Mouse (Mus musculus): ENCODE data around the gene Gcn1l1. TPM values are rescaled to one million over a fixed set of nuclear protein-coding genes. Genes with fewer than 3 reads are reported as not detected.

The Gcn1l1 gene
- polyA plus RNA-seq, 1 experiment from 2014 or later, result 62.4 TPM

GRCm38 (mm10) chr5:115522981-115523499, 42.0 kb upstream of the Gcn1l1 start:
- Histone ChIP-seq H3K36me3 (ENCODE audit: control insufficient read depth, insufficient read depth, low read length) (no peaks in the 10 kb centered on the region), H3K4me3 (ENCODE audit: low read depth, low read length) (no peak overlapping the region), H3K9me3 (ENCODE audit: control insufficient read depth, low read length) (no peaks in the 10 kb centered on the region), H3K27me3 (ENCODE audit: control insufficient read depth, insufficient read depth, low read length) (no peaks in the 10 kb centered on the region), H3K9ac (ENCODE audit: low read length) (no peak overlapping the region), H3K4me2 (ENCODE audit: low read depth, low read length, severe bottlenecking) (no peak overlapping the region), H3K4me1 (replicated peaks; ENCODE audit: control insufficient read depth, insufficient read depth, low read length) (peaks cover 12% of the 10 kb centered on the region), H3K27ac (ENCODE audit: low read depth, low read length) (peak overlapping the region; percentile 1; the same call in 1 of the 2 replicates)
- DNase-seq (ENCODE audit: low spot score), result no peak
- ATAC-seq (replicated peaks; ENCODE audit: low FRiP score), result no peak
- WGBS, result 80% methylated on average over 15 of the region's 15 CpGs

DNA sequence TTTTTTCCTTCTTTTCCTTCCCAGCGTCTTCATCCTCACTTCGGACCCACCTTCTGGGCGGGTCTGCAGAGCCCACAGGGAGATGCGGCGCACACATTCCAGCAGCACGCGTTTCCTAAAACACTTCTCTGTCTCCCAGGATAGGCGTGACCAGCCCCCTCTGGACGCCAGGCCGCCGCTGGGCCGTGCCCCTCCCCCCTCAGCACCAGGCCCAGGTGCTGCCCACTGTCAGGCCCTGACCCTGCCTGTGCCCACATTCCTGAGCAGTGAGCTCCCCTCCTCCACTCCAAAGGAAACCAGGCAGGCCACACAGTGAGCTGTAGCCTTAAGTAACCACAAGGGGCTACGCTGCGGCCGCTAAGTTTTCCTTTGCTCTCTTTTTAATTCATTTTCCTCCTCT, 41.1 kb upstream of the Gcn1l1 start:
- DNase-seq (ENCODE audit: low spot score) (no peak), ATAC-seq (replicated peaks; ENCODE audit: low FRiP score) (no peak)
- H3K9me3 ChIP-seq (ENCODE audit: control insufficient read depth, low read length), result no peaks in the 10 kb centered on the region
- peaks cover 12% of the 10 kb centered on the region for H3K4me1 ChIP-seq (replicated peaks; ENCODE audit: control insufficient read depth, insufficient read depth, low read length)
- 0 out of 2 replicates have a peak overlapping the region, but pooled peaks have one; percentile 11 for H3K4me2 ChIP-seq (ENCODE audit: low read depth, low read length, severe bottlenecking)
- no peak overlapping the region for H3K27ac ChIP-seq (ENCODE audit: low read depth, low read length)
- no peaks in the 10 kb centered on the region for H3K27me3 ChIP-seq (ENCODE audit: control insufficient read depth, insufficient read depth, low read length)
- no peaks in the 10 kb centered on the region for H3K36me3 ChIP-seq (ENCODE audit: control insufficient read depth, insufficient read depth, low read length)
- 6% methylated on average over 15 of the region's 15 CpGs for WGBS
- no peak overlapping the region for H3K9ac ChIP-seq (ENCODE audit: low read length)
- no peak overlapping the region for H3K4me3 ChIP-seq (ENCODE audit: low read depth, low read length)

DNA sequence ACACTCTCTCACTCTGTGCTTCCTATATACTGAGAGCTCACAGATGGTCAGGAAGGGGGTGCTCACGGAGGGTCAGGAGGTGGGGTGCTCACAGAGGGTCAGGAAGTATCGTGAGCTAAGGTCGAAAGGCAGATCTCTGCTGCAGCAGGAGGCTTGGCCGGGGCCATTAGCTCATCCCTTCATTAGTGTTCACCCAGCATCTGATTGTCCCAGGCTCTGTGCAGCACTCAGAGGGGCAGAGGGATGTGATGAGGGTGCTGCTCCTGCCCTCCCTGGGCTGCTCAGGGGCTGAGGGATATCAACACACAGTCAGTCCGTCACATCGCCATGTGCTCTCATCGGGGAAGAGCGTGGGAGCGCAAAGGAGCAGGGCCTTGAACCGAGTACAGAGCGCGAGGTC, 40.6 kb upstream of the Gcn1l1 start:
- DNase-seq (ENCODE audit: low spot score) (no peak), ATAC-seq (replicated peaks; ENCODE audit: low FRiP score) (no peak)
- Histone ChIP-seq H3K9me3 (ENCODE audit: control insufficient read depth, low read length) (no peaks in the 10 kb centered on the region), H3K27me3 (ENCODE audit: control insufficient read depth, insufficient read depth, low read length) (no peaks in the 10 kb centered on the region), H3K4me3 (ENCODE audit: low read depth, low read length) (no peak overlapping the region), H3K9ac (ENCODE audit: low read length) (no peak overlapping the region), H3K36me3 (ENCODE audit: control insufficient read depth, insufficient read depth, low read length) (no peaks in the 10 kb centered on the region), H3K4me1 (replicated peaks; ENCODE audit: control insufficient read depth, insufficient read depth, low read length) (peaks cover 12% of the 10 kb centered on the region), H3K27ac (ENCODE audit: low read depth, low read length) (no peak overlapping the region), H3K4me2 (ENCODE audit: low read depth, low read length, severe bottlenecking) (0 out of 2 replicates have a peak overlapping the region, but pooled peaks have one; percentile 11)
- WGBS, result 54% methylated on average over 12 of the region's 12 CpGs

DNA sequence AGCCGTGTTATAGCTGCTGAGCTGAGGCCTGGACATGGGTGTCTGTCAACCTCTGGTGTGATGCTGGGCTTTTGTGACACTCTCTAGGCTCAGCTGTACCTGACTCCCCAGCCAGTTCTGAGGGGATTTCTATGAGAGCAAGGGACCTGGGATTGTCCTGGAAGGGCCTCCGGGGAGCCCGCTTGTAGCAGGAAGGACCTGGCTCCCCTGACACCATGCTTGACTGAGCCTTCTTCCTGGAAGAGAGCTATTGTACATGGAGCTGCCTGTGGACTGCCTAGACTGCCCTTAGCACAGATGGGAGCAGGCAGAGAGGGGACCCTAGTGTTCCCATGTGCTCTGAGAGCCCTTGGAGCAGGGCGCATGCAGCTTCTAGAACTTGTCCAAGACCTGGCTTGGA, 39.6 kb upstream of the Gcn1l1 start:
- H3K36me3 ChIP-seq (ENCODE audit: control insufficient read depth, insufficient read depth, low read length), result no peaks in the 10 kb centered on the region
- WGBS, result 92% methylated on average over 4 of the region's 4 CpGs
- no peaks in the 10 kb centered on the region for H3K27me3 ChIP-seq (ENCODE audit: control insufficient read depth, insufficient read depth, low read length)
- no peak overlapping the region for H3K4me2 ChIP-seq (ENCODE audit: low read depth, low read length, severe bottlenecking)
- no peak overlapping the region for H3K27ac ChIP-seq (ENCODE audit: low read depth, low read length)
- peaks cover 12% of the 10 kb centered on the region for H3K4me1 ChIP-seq (replicated peaks; ENCODE audit: control insufficient read depth, insufficient read depth, low read length)
- DNase-seq (ENCODE audit: low spot score), result no peak
- H3K9ac ChIP-seq (ENCODE audit: low read length), result no peak overlapping the region
- H3K9me3 ChIP-seq (ENCODE audit: control insufficient read depth, low read length), result no peaks in the 10 kb centered on the region
- no peak for ATAC-seq (replicated peaks; ENCODE audit: low FRiP score)
- H3K4me3 ChIP-seq (ENCODE audit: low read depth, low read length), result no peak overlapping the region

DNA sequence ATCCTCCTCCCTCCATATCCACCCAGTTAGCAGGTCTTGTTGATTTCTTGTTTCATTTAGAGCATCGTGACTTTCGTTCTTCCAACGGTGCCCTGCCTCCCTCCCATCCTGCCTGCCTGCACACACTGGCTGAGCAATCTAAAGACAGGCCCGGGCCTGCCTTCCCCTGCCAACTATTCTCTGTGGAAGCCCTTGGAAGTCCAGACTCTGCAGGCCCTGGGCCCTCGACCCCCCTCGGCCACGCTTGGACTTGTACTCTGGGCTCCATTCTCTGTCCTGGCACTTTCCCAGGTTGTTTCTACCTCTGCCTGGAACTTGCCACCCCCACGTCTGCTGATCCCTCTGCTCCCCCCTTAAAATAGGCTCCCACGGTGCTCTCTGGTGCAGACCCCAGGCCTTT, 39.1 kb upstream of the Gcn1l1 start:
- Histone ChIP-seq H3K9me3 (ENCODE audit: control insufficient read depth, low read length) (no peaks in the 10 kb centered on the region), H3K27me3 (ENCODE audit: control insufficient read depth, insufficient read depth, low read length) (no peaks in the 10 kb centered on the region), H3K4me3 (ENCODE audit: low read depth, low read length) (no peak overlapping the region), H3K4me1 (replicated peaks; ENCODE audit: control insufficient read depth, insufficient read depth, low read length) (peaks cover 12% of the 10 kb centered on the region), H3K27ac (ENCODE audit: low read depth, low read length) (no peak overlapping the region), H3K4me2 (ENCODE audit: low read depth, low read length, severe bottlenecking) (no peak overlapping the region), H3K9ac (ENCODE audit: low read length) (no peak overlapping the region), H3K36me3 (ENCODE audit: control insufficient read depth, insufficient read depth, low read length) (no peaks in the 10 kb centered on the region)
- ATAC-seq (replicated peaks; ENCODE audit: low FRiP score), result no peak
- DNase-seq (ENCODE audit: low spot score), result no peak
- WGBS, result 83% methylated on average over 9 of the region's 9 CpGs

DNA sequence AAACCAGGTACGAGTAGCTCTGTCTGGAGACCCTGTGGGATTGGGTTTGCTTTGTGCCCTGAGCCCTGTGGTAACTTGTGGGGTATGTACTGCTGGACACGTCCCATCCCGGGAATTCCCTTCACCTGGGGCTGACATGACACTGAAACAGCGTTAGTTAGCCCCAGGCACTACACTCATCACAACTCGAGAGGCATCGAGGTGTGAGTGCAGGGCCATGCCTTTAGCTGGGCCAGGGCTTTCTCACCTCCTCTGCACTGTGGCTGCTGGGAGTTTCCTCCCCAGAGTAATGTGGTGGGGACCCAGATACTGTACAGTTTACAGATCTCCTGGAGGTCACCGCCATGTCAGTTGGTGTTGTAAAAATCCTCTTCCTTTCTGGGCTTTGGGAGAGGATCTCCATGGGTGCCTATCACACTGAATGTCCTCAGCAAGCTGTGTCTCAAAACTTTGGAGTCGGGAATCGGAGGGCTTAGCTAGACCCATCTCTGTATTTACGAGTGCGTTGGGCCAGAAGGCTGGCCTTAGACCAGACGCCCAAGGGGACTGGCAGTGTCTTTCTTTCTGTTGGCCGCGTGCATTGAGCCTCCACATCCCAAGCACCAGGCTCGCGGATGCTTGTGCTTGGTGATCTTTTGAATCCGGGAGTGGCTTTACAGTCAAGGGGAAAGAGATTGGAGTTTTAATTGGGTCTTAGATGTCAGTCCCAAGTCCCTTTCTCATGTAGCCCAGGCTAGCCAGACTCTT, 38.4 kb upstream of the Gcn1l1 start:
- DNase-seq (ENCODE audit: low spot score) (no peak), ATAC-seq (replicated peaks; ENCODE audit: low FRiP score) (no peak)
- no peak overlapping the region for H3K9ac ChIP-seq (ENCODE audit: low read length)
- H3K9me3 ChIP-seq (ENCODE audit: control insufficient read depth, low read length), result no peaks in the 10 kb centered on the region
- H3K4me1 ChIP-seq (replicated peaks; ENCODE audit: control insufficient read depth, insufficient read depth, low read length), result peaks cover 16% of the 10 kb centered on the region
- no peak overlapping the region for H3K4me3 ChIP-seq (ENCODE audit: low read depth, low read length)
- H3K27ac ChIP-seq (ENCODE audit: low read depth, low read length), result no peak overlapping the region
- H3K36me3 ChIP-seq (ENCODE audit: control insufficient read depth, insufficient read depth, low read length), result no peaks in the 10 kb centered on the region
- no peak overlapping the region for H3K4me2 ChIP-seq (ENCODE audit: low read depth, low read length, severe bottlenecking)
- no peaks in the 10 kb centered on the region for H3K27me3 ChIP-seq (ENCODE audit: control insufficient read depth, insufficient read depth, low read length)
- WGBS, result 84% methylated on average over 17 of the region's 17 CpGs

DNA sequence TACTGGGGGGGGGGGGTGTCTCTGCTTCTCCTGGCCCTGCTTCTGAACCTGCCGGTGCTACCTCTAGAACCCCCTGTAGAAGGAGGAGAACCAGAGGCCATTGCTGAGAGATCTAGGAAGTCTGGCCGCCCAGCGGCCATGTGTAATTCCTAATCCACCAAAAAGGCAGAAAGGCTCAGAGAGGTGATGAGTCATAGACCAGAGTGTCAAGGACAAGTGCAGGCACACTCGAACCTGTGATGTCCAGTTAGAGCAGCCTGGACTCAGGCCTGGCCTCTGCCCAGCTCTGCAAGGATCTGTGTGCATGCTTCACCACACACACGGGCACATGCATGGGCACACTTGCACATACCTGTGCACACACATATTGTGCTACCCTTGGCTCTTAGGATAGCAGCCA, 36.9 kb upstream of the Gcn1l1 start:
- no peaks in the 10 kb centered on the region for H3K27me3 ChIP-seq (ENCODE audit: control insufficient read depth, insufficient read depth, low read length)
- H3K9me3 ChIP-seq (ENCODE audit: control insufficient read depth, low read length), result no peaks in the 10 kb centered on the region
- H3K27ac ChIP-seq (ENCODE audit: low read depth, low read length), result no peak overlapping the region
- 89% methylated on average over 5 of the region's 5 CpGs for WGBS
- no peak overlapping the region for H3K9ac ChIP-seq (ENCODE audit: low read length)
- peaks cover 18% of the 10 kb centered on the region for H3K4me1 ChIP-seq (replicated peaks; ENCODE audit: control insufficient read depth, insufficient read depth, low read length)
- no peak overlapping the region for H3K4me2 ChIP-seq (ENCODE audit: low read depth, low read length, severe bottlenecking)
- no peaks in the 10 kb centered on the region for H3K36me3 ChIP-seq (ENCODE audit: control insufficient read depth, insufficient read depth, low read length)
- ATAC-seq (replicated peaks; ENCODE audit: low FRiP score) (no peak), DNase-seq (ENCODE audit: low spot score) (no peak)
- H3K4me3 ChIP-seq (ENCODE audit: low read depth, low read length), result no peak overlapping the region

GRCm38 (mm10) chr5:115529364-115529741, 35.7 kb upstream of the Gcn1l1 start:
- no peaks in the 10 kb centered on the region for H3K9me3 ChIP-seq (ENCODE audit: control insufficient read depth, low read length)
- no peak overlapping the region for H3K4me2 ChIP-seq (ENCODE audit: low read depth, low read length, severe bottlenecking)
- no peaks in the 10 kb centered on the region for H3K36me3 ChIP-seq (ENCODE audit: control insufficient read depth, insufficient read depth, low read length)
- DNase-seq (ENCODE audit: low spot score), result no peak
- H3K4me1 ChIP-seq (replicated peaks; ENCODE audit: control insufficient read depth, insufficient read depth, low read length), result peaks cover 14% of the 10 kb centered on the region; the same call in 1 of the 2 replicates
- 83% methylated on average over 8 of the region's 8 CpGs for WGBS
- no peak overlapping the region for H3K4me3 ChIP-seq (ENCODE audit: low read depth, low read length)
- H3K9ac ChIP-seq (ENCODE audit: low read length), result no peak overlapping the region
- 0 out of 2 replicates have a peak overlapping the region, but pooled peaks have one; percentile 6 for H3K27ac ChIP-seq (ENCODE audit: low read depth, low read length)
- no peak for ATAC-seq (replicated peaks; ENCODE audit: low FRiP score)
- H3K27me3 ChIP-seq (ENCODE audit: control insufficient read depth, insufficient read depth, low read length), result no peaks in the 10 kb centered on the region

All from forebrain, embryonic 11.5 days (tissue).